Mouse (Mus musculus) embryonic fibroblast, embryonic 13.5 days (primary cell): ENCODE data around the gene Tmbim1.

ENCODE experiments used
- CTCF ChIP-seq: IDR thresholded peaks from 2 replicates; pipeline ENCODE4 v1.5.1; 2011; ENCODE audit warnings: mild to moderate bottlenecking, control low read depth, low read length, moderate library complexity, borderline replicate concordance; ENCODE audit not compliant: insufficient read depth
- POLR2A ChIP-seq: IDR thresholded peaks from 2 replicates; pipeline ENCODE4 v1.6.1; 2011; ENCODE audit warnings: low read depth, mild to moderate bottlenecking, control low read depth, low read length, moderate library complexity

DNA sequence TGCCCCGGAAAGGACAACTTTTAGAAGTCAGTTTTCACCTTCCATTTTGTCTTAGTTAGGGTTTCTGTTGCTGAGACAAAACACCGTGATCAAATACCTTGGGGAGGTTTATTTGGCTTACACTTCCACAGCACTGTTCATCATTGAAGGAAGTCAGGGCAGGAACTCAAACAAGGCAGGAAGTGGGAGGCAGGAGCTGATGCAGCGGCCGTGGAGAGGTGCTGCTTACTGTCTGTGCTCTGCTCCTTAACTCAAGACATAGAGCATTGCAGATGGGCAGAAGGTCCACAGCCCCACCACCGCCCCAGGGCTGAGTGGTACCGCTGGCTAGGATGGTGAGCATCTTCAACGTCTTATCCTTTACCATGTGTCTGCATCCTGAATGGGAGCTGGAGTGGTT is 36.5 kb upstream of the Tmbim1 start:
- TF ChIP-seq CTCF (no peak), POLR2A (no peak)
